Mouse (Mus musculus): ENCODE measurements at regions not wholly inside any gene's neighbourhood (a gene's known extent, or its start where the extent isn't known, plus 50 kb on each side); places are given as distances from the start of the nearest gene placed in this dataset.
A peak's percentile ranks its signal among the peaks of the same experiment; 100 is the strongest.
"Not testable (repeated sequence)": the region's sequence is repeated elsewhere in the genome, so short reads cannot be mapped to it uniquely, and the experiment has no call there.

GRCm38 (mm10) chrX:50608141-50608540, 179.8 kb upstream of the Olfr1324 start:
- H3K9ac ChIP-seq (ENCODE audit: low read depth, low read length); H3K27me3 ChIP-seq (ENCODE audit: control insufficient read depth, insufficient read depth, low read depth, low read length); ATAC-seq; H3K9me3 ChIP-seq (replicated peaks; ENCODE audit: control insufficient read depth, low read length, poor library complexity, severe bottlenecking); H3K27ac ChIP-seq (ENCODE audit: low read length); H3K4me1 ChIP-seq (ENCODE audit: control insufficient read depth, insufficient read depth, low read length); H3K4me2 ChIP-seq (ENCODE audit: low read length); H3K4me3 ChIP-seq (ENCODE audit: low read depth, low read length); H3K36me3 ChIP-seq (ENCODE audit: control insufficient read depth, insufficient read depth, low read length): not testable (repeated sequence)
- WGBS = 86% methylated on average over 6 of the region's 6 CpGs

- Histone ChIP-seq H3K27ac (ENCODE audit: low read length) (no peak overlapping the region), H3K9ac (ENCODE audit: low read depth, low read length) (no peak overlapping the region), H3K9me3 (replicated peaks; ENCODE audit: control insufficient read depth, low read length, poor library complexity, severe bottlenecking) (no peaks in the 10 kb centered on the region), H3K4me3 (ENCODE audit: low read depth, low read length) (no peak overlapping the region), H3K27me3 (ENCODE audit: control insufficient read depth, insufficient read depth, low read depth, low read length) (no peaks in the 10 kb centered on the region), H3K4me2 (ENCODE audit: low read length) (no peak overlapping the region), H3K36me3 (ENCODE audit: control insufficient read depth, insufficient read depth, low read length) (no peaks in the 10 kb centered on the region), H3K4me1 (ENCODE audit: control insufficient read depth, insufficient read depth, low read length) (no peaks in the 10 kb centered on the region)
- WGBS = 87% methylated on average over 7 of the region's 7 CpGs
- no peak for ATAC-seq
These were observed 179.3 kb upstream of the Olfr1324 start for GRCm38 (mm10) chrX:50607636-50608035.

DNA sequence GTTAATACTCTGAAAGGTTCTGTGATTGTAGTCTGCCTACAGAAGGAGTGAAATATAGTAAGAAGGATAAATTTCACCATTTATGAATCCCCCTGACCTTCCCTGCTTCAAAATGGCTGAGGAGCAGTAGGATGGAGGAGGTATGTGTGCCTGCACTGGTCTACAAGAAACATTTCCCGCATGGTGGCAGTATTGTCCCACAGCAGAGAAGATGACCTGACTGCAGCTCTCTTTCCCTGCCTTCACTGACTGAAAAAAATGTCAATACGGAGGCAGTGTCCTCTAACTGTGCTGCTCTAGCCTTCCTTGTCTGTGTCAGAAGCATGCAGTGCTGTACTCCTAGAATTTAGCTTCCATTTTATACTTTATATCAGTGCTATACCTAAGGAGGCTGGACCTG, 177.2 kb upstream of the Olfr1324 start:
- not testable (repeated sequence) for H3K9me3 ChIP-seq (replicated peaks; ENCODE audit: control insufficient read depth, low read length, poor library complexity, severe bottlenecking); H3K36me3 ChIP-seq (ENCODE audit: control insufficient read depth, insufficient read depth, low read length); H3K4me1 ChIP-seq (ENCODE audit: control insufficient read depth, insufficient read depth, low read length); H3K4me2 ChIP-seq (ENCODE audit: low read length); H3K27ac ChIP-seq (ENCODE audit: low read length); H3K27me3 ChIP-seq (ENCODE audit: control insufficient read depth, insufficient read depth, low read depth, low read length); H3K9ac ChIP-seq (ENCODE audit: low read depth, low read length); H3K4me3 ChIP-seq (ENCODE audit: low read depth, low read length)
- WGBS = 73% methylated on average over 2 of the region's 2 CpGs
- ATAC-seq = peak; percentile 71

DNA sequence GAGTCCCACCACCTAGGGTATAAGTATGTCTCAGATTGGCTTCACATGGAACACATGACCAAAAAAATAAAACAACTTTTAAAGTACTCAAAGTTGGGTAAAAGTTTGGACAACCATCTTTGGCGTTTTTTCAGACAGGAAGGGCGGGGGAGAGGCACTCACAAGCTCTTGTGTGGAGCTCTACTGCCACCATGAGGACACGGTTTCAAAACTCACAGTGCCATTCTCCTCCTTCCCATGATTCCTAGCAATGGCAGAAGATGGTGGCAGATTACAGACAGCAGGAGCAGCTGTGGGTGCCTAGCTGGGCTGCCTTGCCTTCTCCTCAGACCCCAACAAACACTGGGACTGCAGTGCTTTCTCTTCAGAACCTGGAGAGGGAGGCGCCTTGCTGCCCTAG, 176.7 kb upstream of the Olfr1324 start:
- H3K27ac ChIP-seq (ENCODE audit: low read length) = 0 out of 2 replicates have a peak overlapping the region, but pooled peaks have one; percentile 38
- ATAC-seq; H3K9me3 ChIP-seq (replicated peaks; ENCODE audit: control insufficient read depth, low read length, poor library complexity, severe bottlenecking); H3K27me3 ChIP-seq (ENCODE audit: control insufficient read depth, insufficient read depth, low read depth, low read length); H3K4me1 ChIP-seq (ENCODE audit: control insufficient read depth, insufficient read depth, low read length); H3K4me2 ChIP-seq (ENCODE audit: low read length); H3K4me3 ChIP-seq (ENCODE audit: low read depth, low read length); H3K36me3 ChIP-seq (ENCODE audit: control insufficient read depth, insufficient read depth, low read length); H3K9ac ChIP-seq (ENCODE audit: low read depth, low read length): not testable (repeated sequence)
- 64% methylated on average over 4 of the region's 4 CpGs for WGBS

- peak; percentile 76; the same call in 1 of the 2 replicates for ATAC-seq
- 59% methylated on average over 3 of the region's 3 CpGs for WGBS
- H3K9me3 ChIP-seq (replicated peaks; ENCODE audit: control insufficient read depth, low read length, poor library complexity, severe bottlenecking); H3K9ac ChIP-seq (ENCODE audit: low read depth, low read length); H3K27me3 ChIP-seq (ENCODE audit: control insufficient read depth, insufficient read depth, low read depth, low read length); H3K4me1 ChIP-seq (ENCODE audit: control insufficient read depth, insufficient read depth, low read length); H3K36me3 ChIP-seq (ENCODE audit: control insufficient read depth, insufficient read depth, low read length): not testable (repeated sequence)
- H3K4me2 ChIP-seq (ENCODE audit: low read length) = peak overlapping the region; percentile 39
- H3K27ac ChIP-seq (ENCODE audit: low read length) = peak overlapping the region; percentile 69
- H3K4me3 ChIP-seq (ENCODE audit: low read depth, low read length) = peak overlapping the region; percentile 17; the same call in 1 of the 2 replicates
These were observed 174.6 kb upstream of the Olfr1324 start for GRCm38 (mm10) chrX:50602881-50603280.

- not testable (repeated sequence) for H3K27me3 ChIP-seq (ENCODE audit: control insufficient read depth, insufficient read depth, low read depth, low read length); H3K4me1 ChIP-seq (ENCODE audit: control insufficient read depth, insufficient read depth, low read length); H3K36me3 ChIP-seq (ENCODE audit: control insufficient read depth, insufficient read depth, low read length); H3K9me3 ChIP-seq (replicated peaks; ENCODE audit: control insufficient read depth, low read length, poor library complexity, severe bottlenecking); H3K9ac ChIP-seq (ENCODE audit: low read depth, low read length)
- Histone ChIP-seq H3K4me2 (ENCODE audit: low read length) (peak overlapping the region; percentile 39), H3K4me3 (ENCODE audit: low read depth, low read length) (peak overlapping the region; percentile 17; the same call in 1 of the 2 replicates), H3K27ac (ENCODE audit: low read length) (peak overlapping the region; percentile 69)
- ATAC-seq = peak; percentile 4; the same call in 1 of the 2 replicates
- 75% methylated on average over 8 of the region's 9 CpGs for WGBS
These were observed 174.2 kb upstream of the Olfr1324 start for GRCm38 (mm10) chrX:50602461-50602875.

DNA sequence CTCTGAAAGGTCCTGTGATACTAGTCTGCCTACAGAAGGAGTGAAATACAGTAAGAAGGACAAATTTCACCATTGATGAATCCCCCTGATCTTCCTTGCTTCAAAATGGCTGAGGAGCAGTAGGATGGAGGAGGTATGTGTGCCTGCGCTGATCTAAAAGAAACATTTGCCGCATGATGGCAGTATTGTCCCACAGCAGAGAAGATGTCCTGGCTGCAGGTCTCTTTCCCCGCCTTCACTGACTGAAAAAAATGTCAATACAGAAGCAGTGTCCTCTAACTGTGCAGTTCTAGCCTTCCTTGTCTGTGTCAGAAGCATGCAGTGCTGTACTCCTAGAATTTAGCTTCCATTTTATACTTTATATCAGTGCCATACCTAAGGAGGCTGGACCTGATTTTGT, 172.0 kb upstream of the Olfr1324 start:
- H3K36me3 ChIP-seq (ENCODE audit: control insufficient read depth, insufficient read depth, low read length); H3K27me3 ChIP-seq (ENCODE audit: control insufficient read depth, insufficient read depth, low read depth, low read length); H3K4me1 ChIP-seq (ENCODE audit: control insufficient read depth, insufficient read depth, low read length); H3K9me3 ChIP-seq (replicated peaks; ENCODE audit: control insufficient read depth, low read length, poor library complexity, severe bottlenecking): not testable (repeated sequence)
- Histone ChIP-seq H3K27ac (ENCODE audit: low read length) (peak overlapping the region; percentile 77), H3K4me2 (ENCODE audit: low read length) (peak overlapping the region; percentile 40), H3K9ac (ENCODE audit: low read depth, low read length) (0 out of 2 replicates have a peak overlapping the region, but pooled peaks have one; percentile 34), H3K4me3 (ENCODE audit: low read depth, low read length) (peak overlapping the region; percentile 20)
- 58% methylated on average over 3 of the region's 3 CpGs for WGBS
- peak; percentile 78 for ATAC-seq

- Histone ChIP-seq H3K4me3 (ENCODE audit: low read depth, low read length) (peak overlapping the region; percentile 20), H3K27me3 (ENCODE audit: control insufficient read depth, insufficient read depth, low read depth, low read length) (no peaks in the 10 kb centered on the region), H3K36me3 (ENCODE audit: control insufficient read depth, insufficient read depth, low read length) (no peaks in the 10 kb centered on the region), H3K9ac (ENCODE audit: low read depth, low read length) (0 out of 2 replicates have a peak overlapping the region, but pooled peaks have one; percentile 34), H3K4me2 (ENCODE audit: low read length) (peak overlapping the region; percentile 40), H3K27ac (ENCODE audit: low read length) (peak overlapping the region; percentile 77), H3K4me1 (ENCODE audit: control insufficient read depth, insufficient read depth, low read length) (no peaks in the 10 kb centered on the region), H3K9me3 (replicated peaks; ENCODE audit: control insufficient read depth, low read length, poor library complexity, severe bottlenecking) (no peaks in the 10 kb centered on the region)
- WGBS = 81% methylated on average over 4 of the region's 4 CpGs
- ATAC-seq = peak; percentile 75
These were observed 171.5 kb upstream of the Olfr1324 start for GRCm38 (mm10) chrX:50599780-50600179.

DNA sequence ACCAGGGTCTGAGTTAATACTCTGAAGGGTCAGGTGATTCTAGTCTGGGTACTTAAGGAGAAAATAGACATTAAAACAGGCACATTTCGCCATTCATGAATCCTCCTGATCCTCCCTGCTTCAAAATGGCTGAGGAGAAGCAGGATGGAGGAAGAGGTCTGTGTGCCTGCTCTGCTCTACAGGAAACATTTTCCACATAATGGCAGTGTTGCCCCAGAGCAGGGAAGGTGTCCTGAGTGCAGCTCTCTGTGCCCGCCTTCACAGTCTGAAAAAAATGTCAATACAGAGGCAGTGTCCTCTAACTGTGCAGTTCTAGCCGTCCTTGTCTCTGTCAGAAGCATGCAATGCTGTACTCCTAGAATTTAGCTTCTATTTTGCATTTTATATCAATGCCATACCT, 169.3 kb upstream of the Olfr1324 start:
- H3K9me3 ChIP-seq (replicated peaks; ENCODE audit: control insufficient read depth, low read length, poor library complexity, severe bottlenecking); H3K4me1 ChIP-seq (ENCODE audit: control insufficient read depth, insufficient read depth, low read length); ATAC-seq; H3K36me3 ChIP-seq (ENCODE audit: control insufficient read depth, insufficient read depth, low read length); H3K9ac ChIP-seq (ENCODE audit: low read depth, low read length); H3K27me3 ChIP-seq (ENCODE audit: control insufficient read depth, insufficient read depth, low read depth, low read length): not testable (repeated sequence)
- peak overlapping the region; percentile 35; the same call in 1 of the 2 replicates for H3K4me2 ChIP-seq (ENCODE audit: low read length)
- H3K27ac ChIP-seq (ENCODE audit: low read length) = peak overlapping the region; percentile 63; the same call in 1 of the 2 replicates
- peak overlapping the region; percentile 19; the same call in 1 of the 2 replicates for H3K4me3 ChIP-seq (ENCODE audit: low read depth, low read length)
- WGBS = 79% methylated on average over 3 of the region's 3 CpGs
